ENCODE assay signal across 32 mouse cellular contexts in genomic region chr11:51047809-51048208, GRCm38 (mm10). TPM values are rescaled to one million over a fixed set of nuclear protein-coding genes. Genes with fewer than 3 reads are reported as not detected.
"Had no signal": no experiment of that assay in that cellular context is flagged by ENCODE, and none has a peak within 500 bp of the region (broad histone marks: within the 10 kb centered on the region; RNA-seq: fewer than 3 reads in every experiment).

Gene Olfr1375 (plus strand): TSS chr11:51048109.

RNA-seq across cellular contexts. Expression of gene Olfr1375, which starts in this region (rescaled TPM):
- polyA plus RNA-seq: limb, embryonic 10.5 days; limb, embryonic 11.5 days; limb, embryonic 12.5 days; limb, embryonic 13.5 days; limb, embryonic 14.5 days; limb, embryonic 15.5 days; liver, adult 2 months; liver, embryonic 11.5 days; liver, embryonic 12.5 days; liver, embryonic 13.5 days; liver, embryonic 14.5 days; liver, embryonic 15.5 days; liver, embryonic 16.5 days; liver, postnatal 0 days; lung, adult 2 months; lung, embryonic 14.5 days; lung, embryonic 15.5 days; lung, embryonic 16.5 days; lung, postnatal 0 days; macrophage; midbrain, embryonic 10.5 days; midbrain, embryonic 11.5 days; midbrain, embryonic 12.5 days; midbrain, embryonic 13.5 days; midbrain, embryonic 14.5 days; midbrain, embryonic 15.5 days; midbrain, embryonic 16.5 days; midbrain, postnatal 0 days; myocyte; neural tube, embryonic 11.5 days; neural tube, embryonic 12.5 days; neural tube, embryonic 13.5 days had no signal
